Mouse (Mus musculus): ENCODE measurements around the gene Rab40b. TPM values are rescaled to one million over a fixed set of nuclear protein-coding genes. Genes with fewer than 3 reads are reported as not detected.

Gene Rab40b
- polyA plus RNA-seq (2015; fragmentation: Nextera tagmentation; extraction: Ambion mirVana) = 11.4 and 12.1 TPM in 2 replicates

DNA sequence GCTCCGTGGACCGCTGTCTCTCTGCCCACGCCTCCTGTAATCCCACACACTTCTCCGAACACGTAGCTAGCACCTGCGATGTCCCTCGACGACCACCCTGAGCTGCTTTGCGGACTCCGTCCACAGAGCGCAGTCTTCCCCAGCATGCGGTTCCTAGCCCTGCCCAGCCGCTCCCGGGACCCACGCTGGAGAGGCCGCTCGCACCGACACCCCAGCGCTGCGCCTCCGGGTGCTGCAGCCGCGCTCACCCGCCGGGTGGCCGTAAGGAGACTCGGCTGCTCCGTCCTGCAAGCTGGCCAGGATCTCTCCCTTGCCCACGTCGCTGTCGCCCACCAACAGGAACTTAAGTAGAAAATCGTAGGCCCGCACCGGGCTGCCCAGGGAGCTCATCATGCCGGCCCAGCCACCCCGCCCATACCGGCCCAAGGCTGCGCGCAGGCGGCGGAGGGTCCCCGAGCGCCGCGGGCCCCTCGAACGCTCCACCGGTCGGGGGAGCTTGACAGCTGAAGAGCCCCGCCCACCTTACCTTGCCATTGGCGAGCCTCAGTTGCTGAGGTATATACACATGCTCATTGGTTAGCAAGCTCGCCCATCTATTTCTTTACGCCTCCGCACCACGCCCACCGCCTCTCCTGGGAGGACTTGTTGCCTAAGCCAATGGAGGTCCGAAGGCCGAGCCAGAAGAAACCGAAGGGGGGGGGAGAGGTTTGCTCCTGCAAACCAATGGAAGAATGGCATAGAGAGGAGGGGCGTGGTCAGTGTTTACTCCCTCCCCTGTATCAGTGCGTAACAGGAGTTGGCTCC, at the start of gene Rab40b:
TSS of gene Rab40b (minus strand) at position 502 of the 804 bp plus-strand sequence.
- peak; percentile 99 for ATAC-seq (ENCODE audit: low FRiP score, low read depth)
- Histone ChIP-seq H3K4me2 (peak within 1 kb of the TSS; percentile 79), H3K27me3 (no peaks in the 10 kb centered on the region), H3K4me3 (peak within 1 kb of the TSS; percentile 71), H3K9me3 (no peaks in the 10 kb centered on the region), H3K9ac (peak within 1 kb of the TSS; percentile 62), H3K36me3 (no peaks in the 10 kb centered on the region), H3K4me1 (replicated peaks) (peaks cover 17% of the 10 kb centered on the region), H3K27ac (replicated peaks) (peak within 1 kb of the TSS; percentile 69)
- WGBS = under 1% methylated on average over 61 of the region's 61 CpGs

DNA sequence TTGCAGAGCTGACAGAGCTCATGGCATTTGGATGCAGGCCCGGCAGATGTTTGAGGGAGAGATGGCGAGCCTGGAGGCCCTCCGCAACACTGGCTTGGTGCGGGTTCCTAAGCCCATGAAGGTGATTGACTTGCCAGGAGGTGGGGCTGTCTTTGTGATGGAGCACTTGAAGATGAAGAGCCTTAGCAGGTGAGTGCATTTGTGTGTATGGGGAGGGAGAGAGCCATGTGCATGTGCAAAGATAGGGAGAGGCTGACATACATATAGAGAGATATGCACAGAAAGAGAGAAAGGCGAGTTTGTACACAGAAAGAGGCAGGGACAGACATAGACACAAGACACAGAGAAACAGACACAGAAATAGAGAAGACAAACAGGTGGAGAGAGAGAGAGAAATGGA, 49.2 kb upstream of the Rab40b start:
- peaks cover 21% of the 10 kb centered on the region for H3K4me1 ChIP-seq (replicated peaks)
- no peak overlapping the region for H3K27ac ChIP-seq (replicated peaks)
- H3K9ac ChIP-seq = no peak overlapping the region
- no peak for ATAC-seq (ENCODE audit: low FRiP score, low read depth)
- no peaks in the 10 kb centered on the region for H3K27me3 ChIP-seq
- no peak overlapping the region for H3K4me3 ChIP-seq
- H3K36me3 ChIP-seq = no peaks in the 10 kb centered on the region
- WGBS = 79% methylated on average over 5 of the region's 5 CpGs
- H3K9me3 ChIP-seq = no peaks in the 10 kb centered on the region
- H3K4me2 ChIP-seq = no peak overlapping the region

DNA sequence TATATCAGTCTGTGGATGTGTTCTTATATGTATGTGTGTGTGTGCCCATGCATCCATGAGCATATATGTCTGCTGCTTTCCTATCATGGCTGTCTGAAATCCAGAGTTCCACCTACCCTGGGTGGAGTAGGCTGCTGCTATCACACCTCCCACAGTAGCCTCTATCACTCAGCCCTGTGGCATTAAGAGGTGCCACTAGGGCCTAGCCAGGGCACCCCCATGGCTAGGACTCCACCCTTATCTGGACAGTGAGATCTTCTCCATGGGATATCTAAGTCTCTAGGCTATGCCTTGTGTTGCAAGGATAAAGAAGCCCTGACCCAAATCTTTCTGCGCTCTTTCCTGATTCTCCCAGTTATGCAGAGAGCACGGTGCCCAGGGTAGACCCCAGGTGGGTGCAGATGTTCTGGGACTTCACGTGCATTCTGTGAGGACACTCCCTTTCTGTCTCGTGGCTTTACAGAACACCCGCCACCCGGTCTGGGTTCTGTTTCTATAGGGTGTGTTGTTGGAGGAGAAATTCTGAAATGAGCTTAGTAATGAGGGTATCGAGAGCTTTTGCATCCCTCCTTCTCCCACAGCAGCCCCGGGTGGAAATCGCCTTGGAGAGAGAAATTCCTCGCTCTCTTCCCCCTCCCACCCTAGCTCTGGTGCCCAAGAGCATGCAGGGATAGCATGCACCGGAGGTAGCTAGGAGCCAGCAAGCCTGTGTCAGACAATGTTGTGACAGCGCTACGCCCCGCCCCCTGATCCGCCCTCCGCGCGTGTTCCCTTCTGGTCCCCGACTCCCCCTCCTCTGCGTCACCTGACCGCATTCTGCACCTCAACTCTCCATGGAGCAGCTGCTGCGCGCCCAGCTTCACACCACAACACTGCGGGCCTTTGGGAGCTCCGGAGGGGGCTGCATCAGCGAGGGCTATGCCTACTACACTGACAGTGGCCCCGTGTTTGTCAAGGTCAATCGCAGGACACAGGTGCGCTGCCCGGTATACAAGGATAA, 46.4 kb upstream of the Rab40b start, which contains the start of gene Fn3k:
TSS of gene Fn3k (plus strand) at position 758 of the 1,000 bp plus-strand sequence.
- Histone ChIP-seq H3K9ac (peak within 1 kb of the TSS; percentile 41), H3K9me3 (no peaks in the 10 kb centered on the region), H3K4me1 (replicated peaks) (peaks cover 21% of the 10 kb centered on the region), H3K36me3 (peaks cover 7% of the 10 kb centered on the region; the same call in 1 of the 2 replicates), H3K4me3 (peak within 1 kb of the TSS; percentile 54), H3K27ac (replicated peaks) (peak within 1 kb of the TSS; percentile 74), H3K4me2 (peak within 1 kb of the TSS; percentile 86), H3K27me3 (no peaks in the 10 kb centered on the region)
- WGBS = 6% methylated on average over 30 of the region's 30 CpGs
- peak; percentile 97 for ATAC-seq (ENCODE audit: low FRiP score, low read depth)

DNA sequence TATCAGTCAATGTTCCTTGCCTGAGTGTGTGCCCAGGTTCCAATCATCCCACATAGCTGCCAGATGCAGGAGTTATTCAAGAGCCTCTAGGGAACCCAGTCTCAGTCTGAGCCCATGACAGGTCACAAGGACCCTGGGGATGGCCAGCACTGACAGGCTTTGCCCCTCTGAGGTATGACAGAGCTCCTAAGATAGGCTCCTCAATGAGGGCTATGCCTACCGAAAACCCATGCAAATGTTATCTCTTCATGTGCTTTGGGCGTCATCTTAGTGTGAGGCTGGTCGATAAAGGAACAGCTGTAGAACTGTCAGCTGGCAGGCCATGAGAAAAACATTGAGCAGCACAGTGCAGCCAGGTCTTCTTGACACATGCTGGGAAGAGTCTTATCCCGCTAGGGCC, 45.3 kb upstream of the Rab40b start:
- no peaks in the 10 kb centered on the region for H3K27me3 ChIP-seq
- H3K9ac ChIP-seq = no peak overlapping the region
- 85% methylated on average over 4 of the region's 4 CpGs for WGBS

DNA sequence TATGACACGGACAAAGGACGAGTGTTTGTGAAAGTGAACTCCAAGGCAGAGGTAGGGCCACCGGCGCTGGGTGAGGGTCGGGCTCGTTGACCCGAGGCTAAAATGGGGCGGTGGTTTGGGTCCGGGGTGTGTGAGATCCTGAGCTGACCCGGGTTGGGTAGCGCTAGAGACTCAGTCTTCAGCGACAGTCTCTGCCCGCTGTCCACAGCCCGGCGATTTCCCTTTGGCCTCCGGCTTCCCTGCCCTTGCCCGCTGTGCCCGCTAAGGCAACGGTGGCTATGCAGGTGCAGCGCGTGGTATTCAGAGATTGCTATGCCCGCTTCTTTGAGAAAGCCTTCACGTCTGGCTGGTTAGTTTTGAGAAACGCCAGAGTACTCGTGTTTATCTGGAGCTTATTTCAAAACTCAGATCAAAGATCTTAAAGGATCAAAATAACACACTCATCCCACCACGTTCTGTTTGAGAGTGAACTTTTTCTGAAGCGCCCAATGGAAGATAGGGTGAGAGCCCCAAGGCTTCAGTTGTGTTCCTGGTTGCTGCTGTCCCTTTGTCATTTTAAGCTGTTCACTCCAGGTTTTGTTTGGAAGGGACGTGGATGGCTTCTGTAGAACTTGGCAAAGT, 33.6 kb upstream of the Rab40b start:
- Histone ChIP-seq H3K27me3 (no peaks in the 10 kb centered on the region), H3K9ac (peak overlapping the region; percentile 77), H3K36me3 (no peaks in the 10 kb centered on the region), H3K4me1 (replicated peaks) (peaks cover 13% of the 10 kb centered on the region), H3K4me2 (peak overlapping the region; percentile 96), H3K27ac (replicated peaks) (peak overlapping the region; percentile 75), H3K4me3 (peak overlapping the region; percentile 93), H3K9me3 (no peaks in the 10 kb centered on the region)
- no peak; the same call in 1 of the 2 replicates for ATAC-seq (ENCODE audit: low FRiP score, low read depth)
- 2% methylated on average over 28 of the region's 28 CpGs for WGBS

More for the DNA sequence above, 45.3 kb upstream of the Rab40b start:
- H3K27ac ChIP-seq (replicated peaks) = no peak overlapping the region
- no peak overlapping the region for H3K4me3 ChIP-seq
- no peak overlapping the region for H3K4me2 ChIP-seq
- H3K4me1 ChIP-seq (replicated peaks) = peaks cover 21% of the 10 kb centered on the region
- no peak for ATAC-seq (ENCODE audit: low FRiP score, low read depth)
- peaks cover 11% of the 10 kb centered on the region; the same call in 1 of the 2 replicates for H3K36me3 ChIP-seq
- H3K9me3 ChIP-seq = no peaks in the 10 kb centered on the region

DNA sequence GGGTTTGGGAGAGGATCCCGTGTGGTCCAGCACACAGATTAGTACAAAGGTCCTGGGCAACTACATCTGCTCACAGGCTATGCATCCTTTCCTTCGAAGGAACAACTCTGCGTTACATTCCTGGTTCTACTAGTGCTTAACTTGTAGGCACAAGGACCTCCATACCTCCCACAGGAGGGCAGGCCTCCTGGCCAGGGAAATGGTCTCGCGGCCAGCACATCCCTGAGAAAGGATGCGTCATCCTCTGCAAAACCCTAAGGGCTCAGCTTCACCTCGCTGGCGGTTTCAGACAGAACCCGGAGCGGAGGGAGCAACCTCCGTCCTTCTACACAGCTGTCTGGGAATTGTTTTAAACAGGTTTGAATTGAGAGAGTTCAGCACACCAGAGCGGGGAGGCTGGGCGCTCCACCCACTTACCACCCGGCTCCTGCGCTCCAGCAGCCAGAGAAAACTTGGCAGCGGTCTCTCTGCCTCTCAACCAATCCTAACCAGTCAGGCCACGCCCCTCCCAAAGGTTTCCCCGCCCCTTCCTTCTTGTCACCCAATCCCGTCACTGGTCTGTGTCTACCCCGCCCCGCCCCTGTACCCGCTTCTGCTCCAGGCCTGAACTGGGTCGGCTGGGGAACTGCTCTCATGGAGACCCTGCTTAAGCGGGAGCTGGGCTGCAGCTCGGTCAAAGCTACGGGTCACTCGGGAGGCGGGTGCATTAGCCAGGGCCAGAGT, 32.9 kb upstream of the Rab40b start, which contains the start of gene Fn3krp:
TSS of gene Fn3krp (plus strand) at position 572 of the 723 bp plus-strand sequence.
- Histone ChIP-seq H3K36me3 (no peaks in the 10 kb centered on the region), H3K4me2 (peak within 1 kb of the TSS; percentile 96), H3K27me3 (no peaks in the 10 kb centered on the region), H3K27ac (replicated peaks) (peak within 1 kb of the TSS; percentile 75), H3K4me1 (replicated peaks) (peaks cover 13% of the 10 kb centered on the region), H3K9ac (peak within 1 kb of the TSS; percentile 77), H3K4me3 (peak within 1 kb of the TSS; percentile 93), H3K9me3 (no peaks in the 10 kb centered on the region)
- peak; percentile 100 for ATAC-seq (ENCODE audit: low FRiP score, low read depth)
- WGBS = 2% methylated on average over 28 of the region's 28 CpGs

DNA sequence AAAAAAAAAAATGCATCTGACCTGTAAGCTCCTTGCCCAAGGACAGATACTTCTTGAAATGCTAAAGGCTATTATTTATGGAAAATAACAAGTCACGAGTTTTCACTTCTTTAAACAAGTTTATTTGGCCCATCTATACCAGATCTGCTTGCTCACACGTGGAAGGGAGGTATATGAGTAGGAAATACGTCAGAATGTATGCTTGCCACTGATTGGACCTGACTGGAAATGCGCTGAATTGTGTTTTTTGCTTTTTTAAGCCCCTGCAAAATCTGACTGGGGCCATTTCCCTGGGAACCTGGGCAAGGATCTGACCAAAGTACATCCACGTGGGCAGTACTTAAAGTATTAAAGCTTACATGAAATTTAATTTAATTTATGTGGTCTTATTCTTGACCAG, 32.3 kb upstream of the Rab40b start:
- Histone ChIP-seq H3K4me1 (replicated peaks) (peaks cover 13% of the 10 kb centered on the region), H3K9ac (no peak overlapping the region), H3K27me3 (no peaks in the 10 kb centered on the region), H3K27ac (replicated peaks) (no peak overlapping the region), H3K4me2 (peak overlapping the region; percentile 96), H3K36me3 (no peaks in the 10 kb centered on the region), H3K4me3 (peak overlapping the region; percentile 93), H3K9me3 (no peaks in the 10 kb centered on the region)
- 53% methylated on average over 5 of the region's 5 CpGs for WGBS
- no peak for ATAC-seq (ENCODE audit: low FRiP score, low read depth)

DNA sequence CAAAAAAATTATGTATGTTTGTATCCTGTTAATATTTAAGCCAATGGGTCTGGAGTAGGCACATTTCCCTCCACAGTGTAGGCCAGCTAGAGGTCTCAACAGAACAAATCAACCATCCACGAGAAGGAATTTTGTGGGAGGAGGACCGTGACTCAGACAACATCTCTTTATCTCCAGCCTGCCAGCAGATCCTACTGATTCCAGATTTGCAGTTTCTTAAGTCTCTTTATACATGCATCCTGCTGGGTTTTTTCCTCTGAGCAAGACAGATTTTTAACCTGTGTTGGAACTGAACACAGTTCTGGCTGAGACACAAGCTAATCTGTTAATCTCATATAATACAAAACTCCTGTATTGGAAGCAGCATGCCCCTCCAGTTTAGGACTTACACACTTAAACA, 30.9 kb upstream of the Rab40b start:
- 67% methylated on average over 2 of the region's 2 CpGs for WGBS
- no peak overlapping the region for H3K9ac ChIP-seq

DNA sequence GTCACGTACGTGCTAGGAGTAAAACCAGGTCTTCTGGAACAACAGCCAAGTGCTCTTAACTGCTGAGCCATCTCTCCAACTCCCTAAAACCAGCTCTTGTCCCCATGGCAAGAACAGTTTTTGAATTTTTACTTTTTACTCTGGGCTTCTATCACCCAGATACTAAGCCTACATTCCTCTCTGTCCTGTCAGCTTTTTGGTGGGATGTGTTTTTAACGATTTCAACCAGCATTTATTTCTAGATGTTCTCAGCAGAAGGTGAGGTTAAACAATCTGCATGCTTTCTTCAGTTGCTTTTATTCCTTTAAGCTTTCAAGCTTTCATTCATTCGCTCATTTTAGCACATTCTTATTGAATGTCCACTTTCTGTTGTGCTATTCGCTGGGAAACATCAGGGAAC, 29.9 kb upstream of the Rab40b start:
- H3K36me3 ChIP-seq = no peaks in the 10 kb centered on the region
- no peak overlapping the region for H3K27ac ChIP-seq (replicated peaks)
- H3K9ac ChIP-seq = no peak overlapping the region
- no peaks in the 10 kb centered on the region for H3K27me3 ChIP-seq
- no peaks in the 10 kb centered on the region for H3K9me3 ChIP-seq
- H3K4me3 ChIP-seq = no peak overlapping the region
- no peak overlapping the region for H3K4me2 ChIP-seq
- H3K4me1 ChIP-seq (replicated peaks) = peaks cover 13% of the 10 kb centered on the region
- no peak for ATAC-seq (ENCODE audit: low FRiP score, low read depth)
- WGBS = 90% methylated on average over 5 of the region's 5 CpGs

More for the DNA sequence above, 30.9 kb upstream of the Rab40b start:
- peaks cover 13% of the 10 kb centered on the region for H3K4me1 ChIP-seq (replicated peaks)
- ATAC-seq (ENCODE audit: low FRiP score, low read depth) = no peak
- no peak overlapping the region for H3K27ac ChIP-seq (replicated peaks)
- H3K4me2 ChIP-seq = no peak overlapping the region
- H3K9me3 ChIP-seq = no peaks in the 10 kb centered on the region
- H3K27me3 ChIP-seq = no peaks in the 10 kb centered on the region
- H3K36me3 ChIP-seq = no peaks in the 10 kb centered on the region
- H3K4me3 ChIP-seq = no peak overlapping the region

DNA sequence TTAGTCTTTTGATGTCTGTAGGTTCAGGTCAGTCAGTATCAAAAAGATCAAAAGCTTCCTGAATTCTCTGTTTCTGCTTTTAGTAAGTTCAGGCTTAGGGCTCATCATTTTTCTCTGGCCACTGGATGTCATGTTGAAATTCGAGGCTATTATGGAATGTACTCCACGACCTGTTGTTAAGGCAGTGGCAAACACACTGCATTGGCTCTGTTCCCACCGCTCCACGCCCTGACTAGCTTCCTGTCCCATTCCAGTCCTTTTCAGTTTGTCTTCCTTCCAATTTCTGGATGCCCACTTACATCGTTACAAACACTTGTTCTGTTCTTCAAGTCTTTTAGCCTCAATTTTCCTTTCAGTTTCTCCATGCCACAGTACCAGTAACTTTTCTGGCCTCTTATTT, 27.3 kb upstream of the Rab40b start:
- Histone ChIP-seq H3K4me2 (no peak overlapping the region), H3K27ac (replicated peaks) (no peak overlapping the region), H3K27me3 (no peaks in the 10 kb centered on the region), H3K4me1 (replicated peaks) (peaks cover under 1% of the 10 kb centered on the region; the same call in 1 of the 2 replicates), H3K9ac (no peak overlapping the region), H3K9me3 (no peaks in the 10 kb centered on the region), H3K4me3 (no peak overlapping the region), H3K36me3 (no peaks in the 10 kb centered on the region)
- ATAC-seq (ENCODE audit: low FRiP score, low read depth) = no peak
- 79% methylated on average over 5 of the region's 5 CpGs for WGBS

DNA sequence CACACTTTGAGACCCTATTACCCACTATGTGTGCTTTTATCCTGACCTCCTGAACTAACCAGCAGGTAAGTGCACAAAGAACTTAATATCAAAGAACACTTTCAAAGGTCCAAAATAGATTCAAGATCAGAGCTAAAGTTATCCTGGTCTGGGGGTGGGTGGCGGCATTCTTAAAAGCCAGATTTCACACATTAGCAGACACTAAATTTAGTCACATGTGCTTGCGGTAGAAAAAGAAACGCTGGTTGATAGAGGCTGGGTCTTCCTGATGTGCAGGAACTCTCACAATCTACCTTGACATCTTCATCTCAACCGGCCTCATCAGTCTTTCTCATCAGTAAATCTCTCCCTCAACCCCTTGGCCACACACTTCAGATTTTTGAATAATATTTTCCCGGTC, 26.7 kb upstream of the Rab40b start:
- Histone ChIP-seq H3K9me3 (no peaks in the 10 kb centered on the region), H3K4me2 (no peak overlapping the region), H3K4me3 (no peak overlapping the region), H3K4me1 (replicated peaks) (no peaks in the 10 kb centered on the region), H3K36me3 (no peaks in the 10 kb centered on the region), H3K27ac (replicated peaks) (no peak overlapping the region), H3K9ac (no peak overlapping the region), H3K27me3 (no peaks in the 10 kb centered on the region)
- no peak for ATAC-seq (ENCODE audit: low FRiP score, low read depth)
- WGBS = 91% methylated on average over 5 of the region's 5 CpGs
